Mouse (Mus musculus): ENCODE measurements at regions not wholly inside any gene's neighbourhood (a gene's known extent, or its start where the extent isn't known, plus 50 kb on each side); places are given as distances from the start of the nearest gene placed in this dataset.

- TF ChIP-seq GATA1 (IDR thresholded peaks at IDR 0.05; ENCODE audit: borderline replicate concordance, low read length) (no peak), CTCF (IDR thresholded peaks at IDR 0.05; ENCODE audit: low read depth, low read length) (no peak), TAL1 (conservative IDR thresholded peaks at IDR 0.05; ENCODE audit: low read depth, low read length) (no peak)
Measured at GRCm38 (mm10) chr3:102270779-102271178, 66.3 kb upstream of the Vangl1 start.
